Mouse (Mus musculus): Measurements from ENCODE around the gene Crym. TPM values are rescaled to one million over a fixed set of nuclear protein-coding genes. Genes with fewer than 3 reads are reported as not detected.

The Crym gene
- total and polyA plus RNA-seq, 2 experiments, result 1.4 to 2.0 TPM

- Histone ChIP-seq H3K27ac (replicated peaks; ENCODE audit: insufficient read depth, low read depth, low read length) (peak overlapping the region; percentile 100), H3K4me1 (ENCODE audit: control insufficient read depth, insufficient read depth, low read length) (peaks cover 28% of the 10 kb centered on the region), H3K36me3 (ENCODE audit: control insufficient read depth, insufficient read depth, low read length) (peaks cover 12% of the 10 kb centered on the region), H3K79me2 (ENCODE audit: control insufficient read depth, insufficient read depth, low read length) (peaks cover 27% of the 10 kb centered on the region; the same call in 1 of the 2 replicates), H3K4me3 (ENCODE audit: insufficient read depth, low read depth, low read length) (peak overlapping the region; percentile 73), H3K9ac (ENCODE audit: low read depth, low read length) (peak overlapping the region; percentile 94), H3K27me3 (ENCODE audit: control insufficient read depth, insufficient read depth, low read length) (no peaks in the 10 kb centered on the region)
- WGBS, result 22% methylated on average over 11 of the region's 11 CpGs
- DNase-seq (ENCODE audit: extremely low read depth, low read depth, low spot score), result peak; percentile 96
- TF ChIP-seq POLR2A (IDR thresholded peaks at IDR 0.05; ENCODE audit: extremely low read depth, insufficient read depth, low read length) (no peak), CTCF (IDR thresholded peaks at IDR 0.05; ENCODE audit: low read depth, low read length) (no peak)
Measured at GRCm38 (mm10) chr7:120174723-120175504, 27.0 kb downstream of the Crym start.

GRCm38 (mm10) chr7:120173603-120174244 is 28.2 kb downstream of the Crym start, which contains the start of gene Anks4b:
Anks4b (plus strand) TSS chr7:120173858.
- H3K9ac ChIP-seq (ENCODE audit: low read depth, low read length), result peak within 1 kb of the TSS; percentile 94
- DNase-seq (ENCODE audit: extremely low read depth, low read depth, low spot score), result peak; percentile 97

DNA sequence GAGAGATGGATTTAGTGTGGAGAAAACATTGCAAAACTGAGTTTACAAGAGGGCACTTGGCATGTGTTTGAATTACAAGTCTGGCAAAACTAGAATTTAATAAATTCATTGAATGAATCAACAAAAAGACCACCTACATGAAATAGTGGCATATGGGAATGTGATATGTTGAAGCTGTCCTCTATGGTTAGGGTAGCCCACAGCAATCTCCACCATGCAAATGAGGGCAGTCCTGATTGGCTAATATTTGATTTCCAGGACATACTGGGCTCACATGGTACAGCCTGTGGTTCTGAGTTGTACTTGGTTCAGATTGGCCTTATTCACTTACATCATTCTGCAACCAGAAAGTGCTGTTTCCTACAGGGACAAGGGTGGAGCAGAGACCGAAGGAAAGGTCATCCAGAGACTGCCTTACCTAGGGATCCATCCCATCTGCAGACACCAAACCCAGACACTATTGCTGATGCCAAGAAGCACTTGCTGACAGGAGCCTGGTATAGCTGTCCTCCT is 29.7 kb downstream of the Crym start:
- Histone ChIP-seq H3K27ac (replicated peaks; ENCODE audit: insufficient read depth, low read depth, low read length) (peak overlapping the region; percentile 51), H3K36me3 (ENCODE audit: control insufficient read depth, insufficient read depth, low read length) (no peaks in the 10 kb centered on the region), H3K4me3 (ENCODE audit: insufficient read depth, low read depth, low read length) (no peak overlapping the region), H3K4me1 (ENCODE audit: control insufficient read depth, insufficient read depth, low read length) (peaks cover 12% of the 10 kb centered on the region), H3K79me2 (ENCODE audit: control insufficient read depth, insufficient read depth, low read length) (peaks cover 12% of the 10 kb centered on the region; the same call in 1 of the 2 replicates), H3K9ac (ENCODE audit: low read depth, low read length) (no peak overlapping the region), H3K27me3 (ENCODE audit: control insufficient read depth, insufficient read depth, low read length) (no peaks in the 10 kb centered on the region)
- 19% methylated on average over 1 of the region's 1 CpGs for WGBS
- peak; percentile 96 for DNase-seq (ENCODE audit: extremely low read depth, low read depth, low spot score)
- TF ChIP-seq POLR2A (IDR thresholded peaks at IDR 0.05; ENCODE audit: extremely low read depth, insufficient read depth, low read length) (no peak), CTCF (IDR thresholded peaks at IDR 0.05; ENCODE audit: low read depth, low read length) (no peak)

More at GRCm38 (mm10) chr7:120173603-120174244, 28.2 kb downstream of the Crym start, which contains the start of gene Anks4b:
- Histone ChIP-seq H3K27me3 (ENCODE audit: control insufficient read depth, insufficient read depth, low read length) (no peaks in the 10 kb centered on the region), H3K27ac (replicated peaks; ENCODE audit: insufficient read depth, low read depth, low read length) (peak within 1 kb of the TSS; percentile 100), H3K36me3 (ENCODE audit: control insufficient read depth, insufficient read depth, low read length) (peaks cover 6% of the 10 kb centered on the region; the same call in 1 of the 2 replicates), H3K79me2 (ENCODE audit: control insufficient read depth, insufficient read depth, low read length) (peaks cover 20% of the 10 kb centered on the region; the same call in 1 of the 2 replicates), H3K4me1 (ENCODE audit: control insufficient read depth, insufficient read depth, low read length) (peaks cover 20% of the 10 kb centered on the region), H3K4me3 (ENCODE audit: insufficient read depth, low read depth, low read length) (peak within 1 kb of the TSS; percentile 73)
- 28% methylated on average over 10 of the region's 10 CpGs for WGBS
- peak; percentile 46; the same call in 1 of the 2 replicates for TF ChIP-seq POLR2A (IDR thresholded peaks at IDR 0.05; ENCODE audit: extremely low read depth, insufficient read depth, low read length)
- TF ChIP-seq CTCF (IDR thresholded peaks at IDR 0.05; ENCODE audit: low read depth, low read length), result 0 out of 2 replicates have a peak, but pooled peaks have one; percentile 3

- H3K27me3 ChIP-seq (ENCODE audit: control insufficient read depth, insufficient read depth, low read length), result no peaks in the 10 kb centered on the region
- H3K27ac ChIP-seq (replicated peaks; ENCODE audit: insufficient read depth, low read depth, low read length), result no peak overlapping the region
- no peaks in the 10 kb centered on the region for H3K79me2 ChIP-seq (ENCODE audit: control insufficient read depth, insufficient read depth, low read length)
- no peak overlapping the region for H3K4me3 ChIP-seq (ENCODE audit: insufficient read depth, low read depth, low read length)
- H3K4me1 ChIP-seq (ENCODE audit: control insufficient read depth, insufficient read depth, low read length), result no peaks in the 10 kb centered on the region
- no peak for TF ChIP-seq CTCF (IDR thresholded peaks at IDR 0.05; ENCODE audit: low read depth, low read length)
- no peak for TF ChIP-seq POLR2A (IDR thresholded peaks at IDR 0.05; ENCODE audit: extremely low read depth, insufficient read depth, low read length)
- H3K36me3 ChIP-seq (ENCODE audit: control insufficient read depth, insufficient read depth, low read length), result no peaks in the 10 kb centered on the region
- 96% methylated on average over 11 of the region's 11 CpGs for WGBS
- no peak for DNase-seq (ENCODE audit: extremely low read depth, low read depth, low spot score)
- no peak overlapping the region for H3K9ac ChIP-seq (ENCODE audit: low read depth, low read length)
Measured at GRCm38 (mm10) chr7:120163581-120164251, 38.2 kb downstream of the Crym start.

GRCm38 (mm10) chr7:120158121-120158613 is 43.7 kb downstream of the Crym start:
- no peaks in the 10 kb centered on the region for H3K4me1 ChIP-seq (ENCODE audit: control insufficient read depth, insufficient read depth, low read length)

More at GRCm38 (mm10) chr7:120158121-120158613, 43.7 kb downstream of the Crym start:
- Histone ChIP-seq H3K27ac (replicated peaks; ENCODE audit: insufficient read depth, low read depth, low read length) (no peak overlapping the region), H3K9ac (ENCODE audit: low read depth, low read length) (no peak overlapping the region), H3K36me3 (ENCODE audit: control insufficient read depth, insufficient read depth, low read length) (no peaks in the 10 kb centered on the region), H3K4me3 (ENCODE audit: insufficient read depth, low read depth, low read length) (no peak overlapping the region), H3K27me3 (ENCODE audit: control insufficient read depth, insufficient read depth, low read length) (no peaks in the 10 kb centered on the region), H3K79me2 (ENCODE audit: control insufficient read depth, insufficient read depth, low read length) (no peaks in the 10 kb centered on the region)
- WGBS, result 66% methylated on average over 4 of the region's 4 CpGs
- no peak for DNase-seq (ENCODE audit: extremely low read depth, low read depth, low spot score)
- TF ChIP-seq CTCF (IDR thresholded peaks at IDR 0.05; ENCODE audit: low read depth, low read length) (no peak), POLR2A (IDR thresholded peaks at IDR 0.05; ENCODE audit: extremely low read depth, insufficient read depth, low read length) (no peak)
